Mouse (Mus musculus): ENCODE results near the gene Ndufs7.

GRCm38 (mm10) chr10:80200485-80200884, 48.4 kb upstream of the Ndufs7 start:
- TF ChIP-seq CTCF (IDR thresholded peaks at IDR 0.05; ENCODE audit: borderline replicate concordance, control insufficient read depth, extremely low read depth, insufficient read depth, low read length, poor library complexity) (no peak), POLR2A (IDR thresholded peaks at IDR 0.05; ENCODE audit: control insufficient read depth, extremely low read depth, insufficient read depth, low read length, poor library complexity) (no peak)

All from thymus, adult 2 months (tissue).